Mouse (Mus musculus): ENCODE data around the gene Gpx6. TPM values are rescaled to one million over a fixed set of nuclear protein-coding genes. Genes with fewer than 3 reads are reported as not detected.
A peak's percentile ranks its signal among the peaks of the same experiment; 100 is the strongest.

Gene Gpx6
- polyA plus RNA-seq, 1 experiment from 2014 or later, result not detected

- peak overlapping the region; percentile 41 for H3K4me3 ChIP-seq
- H3K9ac ChIP-seq, result 0 out of 2 replicates have a peak overlapping the region, but pooled peaks have one; percentile 30
- no peak overlapping the region for H3K27ac ChIP-seq
- no peaks in the 10 kb centered on the region for H3K36me3 ChIP-seq
- H3K9me3 ChIP-seq, result no peaks in the 10 kb centered on the region
- under 1% methylated on average over 24 of the region's 24 CpGs for WGBS
- ATAC-seq (ENCODE audit: low FRiP score), result peak; percentile 60
- peaks cover 14% of the 10 kb centered on the region; the same call in 1 of the 2 replicates for H3K27me3 ChIP-seq
- peak overlapping the region; percentile 54 for H3K4me2 ChIP-seq
- H3K4me1 ChIP-seq (replicated peaks), result peaks cover 16% of the 10 kb centered on the region
Observed at GRCm38 (mm10) chr13:21326657-21327211, 14.8 kb downstream of the Gpx6 start.

DNA sequence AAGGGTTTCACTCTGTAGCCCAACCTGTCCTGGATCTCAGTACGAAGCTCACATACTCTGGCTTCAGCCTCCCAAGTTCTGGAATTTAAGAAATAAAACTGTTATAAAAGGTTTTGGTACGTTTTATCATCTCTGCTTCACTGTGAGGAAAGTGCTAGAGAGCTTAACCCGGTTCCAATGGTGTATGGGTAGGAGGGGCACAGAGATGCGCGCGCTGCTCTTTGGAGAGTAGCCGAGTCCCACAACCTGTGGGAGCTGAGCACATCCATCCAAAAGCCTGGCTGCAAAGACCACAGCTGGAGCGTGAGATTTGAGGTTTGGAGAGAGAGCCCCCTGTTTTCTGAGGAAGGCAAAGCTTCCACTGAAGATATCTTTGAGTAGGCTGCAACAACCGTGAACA lies 15.5 kb downstream of the Gpx6 start:
- Histone ChIP-seq H3K36me3 (no peaks in the 10 kb centered on the region), H3K27me3 (peaks cover 11% of the 10 kb centered on the region; the same call in 1 of the 2 replicates), H3K27ac (no peak overlapping the region), H3K9me3 (no peaks in the 10 kb centered on the region), H3K4me3 (peak overlapping the region; percentile 41), H3K9ac (peak overlapping the region; percentile 55; the same call in 1 of the 2 replicates), H3K4me1 (replicated peaks) (peaks cover 12% of the 10 kb centered on the region), H3K4me2 (peak overlapping the region; percentile 54)
- ATAC-seq (ENCODE audit: low FRiP score), result 0 out of 2 replicates have a peak, but pooled peaks have one; percentile 57
- WGBS, result 1% methylated on average over 9 of the region's 9 CpGs

- no peaks in the 10 kb centered on the region for H3K36me3 ChIP-seq
- ATAC-seq (ENCODE audit: low FRiP score), result no peak
- no peaks in the 10 kb centered on the region for H3K9me3 ChIP-seq
- no peak within 1 kb of the TSS for H3K4me2 ChIP-seq
- no peak within 1 kb of the TSS for H3K27ac ChIP-seq
- no peaks in the 10 kb centered on the region for H3K4me1 ChIP-seq (replicated peaks)
- WGBS, result 93% methylated on average over 1 of the region's 1 CpGs
- no peak within 1 kb of the TSS for H3K9ac ChIP-seq
- no peak within 1 kb of the TSS for H3K4me3 ChIP-seq
- H3K27me3 ChIP-seq, result no peaks in the 10 kb centered on the region
Observed at GRCm38 (mm10) chr13:21346610-21347009, 34.7 kb downstream of the Gpx6 start, which contains the start of gene Olfr1367. TSS of gene Olfr1367 (plus strand) at chr13:21346910.

DNA sequence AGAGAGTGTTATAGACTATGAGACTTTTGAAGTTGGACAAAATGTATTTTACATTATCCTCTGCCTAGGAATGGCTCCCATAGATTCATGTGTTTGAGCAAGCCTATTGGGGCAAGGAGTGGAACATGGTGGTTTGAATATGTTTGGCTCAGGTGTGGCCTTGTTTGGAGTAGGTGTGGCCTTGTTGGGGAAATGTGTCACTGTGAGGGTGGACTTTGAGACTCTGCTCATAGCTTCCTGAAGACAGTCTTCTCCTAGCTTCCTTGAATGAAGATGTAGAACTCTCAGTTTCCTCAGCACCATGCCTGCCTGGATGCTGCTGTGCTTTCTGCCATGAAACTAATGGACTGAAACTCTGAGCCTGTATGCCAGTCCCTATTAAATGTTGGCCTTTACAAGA lies 38.7 kb downstream of the Gpx6 start:
- H3K4me3 ChIP-seq, result no peak overlapping the region
- 0 out of 2 replicates have a peak, but pooled peaks cover 4% of the 10 kb centered on the region for H3K27me3 ChIP-seq
- ATAC-seq (ENCODE audit: low FRiP score), result no peak
- H3K9ac ChIP-seq, result no peak overlapping the region
- H3K4me2 ChIP-seq, result no peak overlapping the region
- no peaks in the 10 kb centered on the region for H3K36me3 ChIP-seq
- no peaks in the 10 kb centered on the region for H3K9me3 ChIP-seq
- H3K4me1 ChIP-seq (replicated peaks), result no peaks in the 10 kb centered on the region
- no peak overlapping the region for H3K27ac ChIP-seq

GRCm38 (mm10) chr13:21362621-21363248 lies 50.8 kb downstream of the Gpx6 start, which contains the start of gene Zscan12:
TSS of gene Zscan12 (plus strand) at chr13:21362820.
- Histone ChIP-seq H3K27ac (peak within 1 kb of the TSS; percentile 77), H3K27me3 (peaks cover 8% of the 10 kb centered on the region; the same call in 1 of the 2 replicates), H3K4me3 (peak within 1 kb of the TSS; percentile 67), H3K9ac (peak within 1 kb of the TSS; percentile 89), H3K9me3 (no peaks in the 10 kb centered on the region), H3K36me3 (peaks cover 8% of the 10 kb centered on the region; the same call in 1 of the 2 replicates), H3K4me2 (peak within 1 kb of the TSS; percentile 72), H3K4me1 (replicated peaks) (peaks cover 27% of the 10 kb centered on the region)
- ATAC-seq (ENCODE audit: low FRiP score), result peak; percentile 99
- WGBS, result 1% methylated on average over 29 of the region's 29 CpGs

- no peak for ATAC-seq (ENCODE audit: low FRiP score)
- Histone ChIP-seq H3K4me3 (peak overlapping the region; percentile 67), H3K27ac (no peak overlapping the region), H3K4me1 (replicated peaks) (peaks cover 27% of the 10 kb centered on the region), H3K36me3 (peaks cover 13% of the 10 kb centered on the region), H3K4me2 (peak overlapping the region; percentile 72), H3K27me3 (peaks cover 3% of the 10 kb centered on the region; the same call in 1 of the 2 replicates), H3K9me3 (no peaks in the 10 kb centered on the region), H3K9ac (peak overlapping the region; percentile 67)
- WGBS, result 66% methylated on average over 12 of the region's 12 CpGs
Observed at GRCm38 (mm10) chr13:21363719-21364118, 51.8 kb downstream of the Gpx6 start.

GRCm38 (mm10) chr13:21366635-21367034 lies 54.7 kb downstream of the Gpx6 start:
- WGBS, result 84% methylated on average over 6 of the region's 6 CpGs
- Histone ChIP-seq H3K27me3 (no peaks in the 10 kb centered on the region), H3K4me2 (no peak overlapping the region), H3K27ac (no peak overlapping the region), H3K4me1 (replicated peaks) (peaks cover 27% of the 10 kb centered on the region), H3K36me3 (peaks cover 42% of the 10 kb centered on the region), H3K9ac (no peak overlapping the region), H3K4me3 (no peak overlapping the region), H3K9me3 (no peaks in the 10 kb centered on the region)
- ATAC-seq (ENCODE audit: low FRiP score), result no peak

Other genes with a start within 250 kb of the Gpx6 start
- gene Olfr1370, start 237.2 kb upstream of the Gpx6 start, polyA plus RNA-seq (2015; fragmentation: Nextera tagmentation; extraction: Ambion mirVana), result not detected in 2 replicates
- 0.08 TPM in 1 of 2 replicates, not detected in the other for gene Olfr1369-ps1, start 200.6 kb upstream of the Gpx6 start, polyA plus RNA-seq (2015; fragmentation: Nextera tagmentation; extraction: Ambion mirVana)
- not detected in 2 replicates for gene Olfr263, start 182.5 kb upstream of the Gpx6 start, polyA plus RNA-seq (2015; fragmentation: Nextera tagmentation; extraction: Ambion mirVana)
- gene Olfr1368, start 166.3 kb upstream of the Gpx6 start, polyA plus RNA-seq (2015; fragmentation: Nextera tagmentation; extraction: Ambion mirVana), result not detected in 2 replicates
- 82.6 and 82.9 TPM in 2 replicates for gene Trim27, start 132.7 kb upstream of the Gpx6 start, polyA plus RNA-seq (2015; fragmentation: Nextera tagmentation; extraction: Ambion mirVana)
- not detected in 2 replicates for gene Gpx5, start 19.4 kb upstream of the Gpx6 start, polyA plus RNA-seq (2015; fragmentation: Nextera tagmentation; extraction: Ambion mirVana)
- gene Olfr1367, start 34.8 kb downstream of the Gpx6 start, polyA plus RNA-seq (2015; fragmentation: Nextera tagmentation; extraction: Ambion mirVana), result not detected in 2 replicates
- 13.5 and 15.5 TPM in 2 replicates for gene Zscan12, start 50.7 kb downstream of the Gpx6 start, polyA plus RNA-seq (2015; fragmentation: Nextera tagmentation; extraction: Ambion mirVana)
- 83.2 and 85.9 TPM in 2 replicates for gene Zkscan3, start 90.6 kb downstream of the Gpx6 start, polyA plus RNA-seq (2015; fragmentation: Nextera tagmentation; extraction: Ambion mirVana)
- 4.0 and 4.2 TPM in 2 replicates for gene Pgbd1, start 128.9 kb downstream of the Gpx6 start, polyA plus RNA-seq (2015; fragmentation: Nextera tagmentation; extraction: Ambion mirVana)
- 22.5 and 25.2 TPM in 2 replicates for gene Zscan26, start 141.6 kb downstream of the Gpx6 start, polyA plus RNA-seq (2015; fragmentation: Nextera tagmentation; extraction: Ambion mirVana)
- gene Nkapl, start 156.4 kb downstream of the Gpx6 start, polyA plus RNA-seq (2015; fragmentation: Nextera tagmentation; extraction: Ambion mirVana), result 4.2 and 4.6 TPM in 2 replicates
- 9.9 and 10.0 TPM in 2 replicates for gene Zkscan4, start 166.8 kb downstream of the Gpx6 start, polyA plus RNA-seq (2015; fragmentation: Nextera tagmentation; extraction: Ambion mirVana)
- gene Gm10065, start 167.3 kb downstream of the Gpx6 start, polyA plus RNA-seq (2015; fragmentation: Nextera tagmentation; extraction: Ambion mirVana), result not detected in 2 replicates
- 0.44 and 0.57 TPM in 2 replicates for gene AK157302, start 183.1 kb downstream of the Gpx6 start, polyA plus RNA-seq (2015; fragmentation: Nextera tagmentation; extraction: Ambion mirVana)
- gene Gm11273, start 189.3 kb downstream of the Gpx6 start, polyA plus RNA-seq (2015; fragmentation: Nextera tagmentation; extraction: Ambion mirVana), result 3.8 and 8.1 TPM in 2 replicates
- gene Zkscan8, start 219.0 kb downstream of the Gpx6 start, polyA plus RNA-seq (2015; fragmentation: Nextera tagmentation; extraction: Ambion mirVana), result 5.8 and 6.6 TPM in 2 replicates
- gene Olfr1366, start 230.7 kb downstream of the Gpx6 start, polyA plus RNA-seq (2015; fragmentation: Nextera tagmentation; extraction: Ambion mirVana), result 0.12 and 0.16 TPM in 2 replicates
- 0.05 TPM in 2 replicates for gene Olfr1535, start 247.8 kb downstream of the Gpx6 start, polyA plus RNA-seq (2015; fragmentation: Nextera tagmentation; extraction: Ambion mirVana)